Mouse (Mus musculus): ENCODE measurements around the gene Wdr34. TPM values are rescaled to one million over a fixed set of nuclear protein-coding genes. Genes with fewer than 3 reads are reported as not detected.

Gene Wdr34
- 9.6 and 10.9 TPM in 2 replicates for polyA plus RNA-seq (2012; rRNA removed; ENCODE audit: low replicate concordance)

DNA sequence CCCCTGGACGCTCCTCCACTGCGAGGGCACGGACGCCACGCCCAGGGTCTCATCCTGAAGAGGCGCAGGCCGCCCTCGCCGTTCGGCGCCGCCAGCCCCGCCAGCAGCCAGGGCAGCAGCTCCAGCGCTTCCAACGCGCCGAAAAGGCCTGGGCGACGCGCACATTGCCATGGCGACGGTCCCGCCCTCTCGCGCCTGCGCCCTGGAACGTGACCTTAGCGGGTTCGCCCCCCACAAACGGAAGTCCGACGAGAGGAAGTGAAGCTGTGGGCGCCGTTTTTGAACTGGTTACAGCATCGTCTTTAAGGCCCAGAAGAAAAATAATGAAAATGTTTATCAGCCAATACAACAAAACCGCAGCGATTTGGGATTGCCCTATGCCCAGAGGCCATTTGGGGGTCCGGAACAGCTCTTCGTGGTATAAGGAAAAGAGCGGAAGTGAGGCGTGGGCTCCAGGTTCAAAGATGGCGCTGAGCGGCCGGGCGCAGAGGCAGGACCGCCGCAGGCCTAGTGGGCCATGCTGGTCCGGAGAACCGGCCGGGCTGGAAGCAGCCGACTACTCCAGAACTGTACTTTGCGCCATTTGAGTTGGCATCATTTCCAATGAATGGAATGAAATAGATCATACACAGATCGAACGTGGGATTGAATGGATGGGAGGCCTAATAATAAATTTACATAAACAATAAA lies at the start of gene Wdr34:
Gene Wdr34 (minus strand): TSS at position 183 of the 690 bp plus-strand sequence.

DNA sequence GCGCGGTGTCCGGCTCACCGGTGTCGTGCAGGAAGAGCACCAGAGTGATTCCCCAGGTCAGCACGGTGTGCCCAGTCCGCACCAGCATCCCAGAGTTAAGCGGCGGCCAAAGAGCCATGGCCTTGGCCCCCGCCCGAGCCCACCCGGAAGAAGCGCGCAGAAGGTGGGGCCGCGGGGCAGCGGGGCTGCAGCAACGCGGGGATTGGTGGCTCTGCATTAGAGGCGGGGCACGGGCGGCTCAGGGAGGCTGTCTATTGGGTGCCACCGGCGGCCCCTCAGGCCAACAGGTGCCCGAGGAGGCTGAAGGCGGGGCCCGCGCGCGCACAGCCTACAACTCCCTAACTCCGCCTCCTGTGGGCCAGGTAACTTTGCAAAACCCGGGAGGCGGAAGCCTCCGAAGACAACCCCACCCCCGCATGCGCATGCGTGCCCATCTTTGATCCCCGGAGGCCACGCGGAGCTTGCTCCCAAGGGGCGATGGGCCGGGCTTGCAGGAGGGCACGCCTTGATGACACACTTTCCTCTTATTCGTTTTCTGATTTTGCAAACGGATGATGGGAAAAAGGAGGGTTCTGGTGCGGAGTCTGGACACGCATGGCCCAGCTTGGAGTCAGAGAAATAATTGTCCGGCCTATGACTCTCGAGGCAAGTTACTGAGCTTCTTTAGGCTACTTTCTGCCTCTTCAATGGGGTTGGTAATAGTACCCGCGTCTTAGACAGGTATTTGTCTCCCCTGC lies 45.0 kb upstream of the Wdr34 start, which contains the start of gene Zdhhc12:
Gene Zdhhc12 (minus strand): TSS at position 178 of the 737 bp plus-strand sequence.

DNA sequence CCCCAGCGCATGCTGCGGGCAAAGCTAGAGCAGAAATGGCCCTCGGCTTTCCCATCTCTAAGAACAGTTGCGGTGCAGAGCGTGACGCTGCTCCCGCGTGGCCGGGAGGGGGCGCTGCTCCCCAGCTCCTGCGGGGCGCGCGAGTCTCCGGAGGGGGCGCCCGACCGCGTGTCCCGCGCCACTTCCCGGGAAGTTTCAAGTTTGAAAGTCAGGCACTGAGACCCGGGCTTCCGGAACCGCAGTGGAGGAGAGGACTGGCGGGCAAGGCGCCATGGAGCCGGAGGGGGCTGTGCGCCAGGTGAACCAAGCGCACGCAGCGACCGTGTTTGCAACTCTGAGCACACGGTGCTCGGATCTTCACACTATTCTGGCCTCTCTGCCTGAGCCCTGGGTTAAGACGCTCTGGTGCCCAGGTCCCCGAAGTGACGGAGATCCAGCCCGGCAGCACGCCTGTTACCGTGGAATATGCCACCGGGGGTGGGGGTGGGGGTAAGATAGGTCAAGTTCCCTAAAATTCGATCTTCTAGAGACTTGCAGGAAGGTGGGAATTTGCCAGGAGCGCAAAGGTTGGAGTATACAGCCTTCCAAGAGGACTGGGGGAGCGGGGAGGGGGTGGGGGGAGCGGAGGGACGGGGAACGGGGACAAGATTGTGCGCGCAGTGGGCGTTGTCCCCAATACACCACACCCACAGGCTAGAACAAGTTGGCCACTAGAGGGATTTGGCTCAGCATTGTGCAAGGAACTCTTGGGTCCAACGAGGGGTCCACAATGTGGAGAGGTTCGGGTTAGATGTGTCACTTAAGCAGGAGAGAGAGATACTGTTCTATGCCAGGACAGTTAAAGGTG lies 29.0 kb upstream of the Wdr34 start, which contains the start of gene Pkn3:
Gene Pkn3 (plus strand): TSS at position 183 of the 847 bp plus-strand sequence.

DNA sequence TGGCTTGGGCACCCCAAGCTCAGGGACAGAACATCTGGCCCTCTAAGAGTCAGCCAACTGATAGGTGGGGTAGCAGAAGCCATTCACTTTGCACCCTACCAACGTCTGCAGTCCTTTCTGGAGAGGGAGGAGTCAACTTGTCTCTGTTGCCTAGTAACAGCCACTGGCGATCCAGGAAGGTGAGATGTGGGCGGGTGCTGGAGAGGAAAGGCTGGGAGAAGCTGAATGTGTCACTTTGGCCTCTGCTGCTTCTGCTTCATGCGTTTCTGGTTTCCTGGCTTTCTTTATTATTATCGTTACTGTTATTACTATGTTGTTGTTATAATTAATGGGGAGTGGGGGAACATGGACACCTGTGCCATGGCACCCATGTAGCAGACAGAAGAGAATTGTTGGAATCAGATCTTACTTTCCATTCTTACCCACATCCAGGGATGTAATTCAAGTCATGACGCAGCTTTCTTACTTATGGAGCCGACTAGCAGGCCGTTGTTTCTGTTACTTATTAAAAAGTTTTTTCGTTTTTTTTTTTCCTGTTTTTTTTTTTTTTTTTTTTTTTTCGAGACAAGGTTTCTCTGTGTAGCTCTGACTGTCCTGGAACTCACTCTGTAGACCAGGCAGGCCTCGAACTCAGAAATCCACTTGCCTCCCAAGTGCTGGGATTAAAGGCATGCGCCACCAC lies 8.7 kb upstream of the Wdr34 start, which contains the start of gene Set:
Gene Set (plus strand): TSS at position 156 of the 682 bp plus-strand sequence.

Other genes starting within 250 kb of the Wdr34 start
- gene Slc27a4, start 246.2 kb downstream of the Wdr34 start, polyA plus RNA-seq (2012; rRNA removed; ENCODE audit: low replicate concordance), result 251 and 1,003 TPM in 2 replicates
- gene Urm1, start 228.8 kb downstream of the Wdr34 start, polyA plus RNA-seq (2012; rRNA removed; ENCODE audit: low replicate concordance), result 51.0 and 51.8 TPM in 2 replicates
- gene Cercam, start 179.7 kb downstream of the Wdr34 start, polyA plus RNA-seq (2012; rRNA removed; ENCODE audit: low replicate concordance), result 3.5 and 5.8 TPM in 2 replicates
- gene Odf2, start 159.7 kb downstream of the Wdr34 start, polyA plus RNA-seq (2012; rRNA removed; ENCODE audit: low replicate concordance), result 9.2 and 13.0 TPM in 2 replicates
- 5.0 and 6.3 TPM in 2 replicates for gene Gle1, start 113.5 kb downstream of the Wdr34 start, polyA plus RNA-seq (2012; rRNA removed; ENCODE audit: low replicate concordance)
- 69.7 and 87.6 TPM in 2 replicates for gene Sptan1, start 83.3 kb downstream of the Wdr34 start, polyA plus RNA-seq (2012; rRNA removed; ENCODE audit: low replicate concordance)
- gene Set, start 8.5 kb upstream of the Wdr34 start, polyA plus RNA-seq (2012; rRNA removed; ENCODE audit: low replicate concordance), result 38.4 and 44.9 TPM in 2 replicates
- gene Pkn3, start 28.8 kb upstream of the Wdr34 start, polyA plus RNA-seq (2012; rRNA removed; ENCODE audit: low replicate concordance), result 7.9 and 10.0 TPM in 2 replicates
- 92.1 and 211 TPM in 2 replicates for gene Zdhhc12, start 44.8 kb upstream of the Wdr34 start, polyA plus RNA-seq (2012; rRNA removed; ENCODE audit: low replicate concordance)
- 37.7 and 41.5 TPM in 2 replicates for gene Zer1, start 75.7 kb upstream of the Wdr34 start, polyA plus RNA-seq (2012; rRNA removed; ENCODE audit: low replicate concordance)
- gene Tbc1d13, start 84.9 kb upstream of the Wdr34 start, polyA plus RNA-seq (2012; rRNA removed; ENCODE audit: low replicate concordance), result 75.7 and 94.3 TPM in 2 replicates
- 88.4 and 254 TPM in 2 replicates for gene Endog, start 122.6 kb upstream of the Wdr34 start, polyA plus RNA-seq (2012; rRNA removed; ENCODE audit: low replicate concordance)
- gene Spout1, start 129.6 kb upstream of the Wdr34 start, polyA plus RNA-seq (2012; rRNA removed; ENCODE audit: low replicate concordance), result 19.1 and 20.7 TPM in 2 replicates
- gene Kyat1, start 157.0 kb upstream of the Wdr34 start, polyA plus RNA-seq (2012; rRNA removed; ENCODE audit: low replicate concordance), result 33.7 and 56.0 TPM in 2 replicates
- 15.3 and 19.6 TPM in 2 replicates for gene Lrrc8a, start 188.8 kb upstream of the Wdr34 start, polyA plus RNA-seq (2012; rRNA removed; ENCODE audit: low replicate concordance)
- 2.6 and 3.4 TPM in 2 replicates for gene Gm28035, start 191.7 kb upstream of the Wdr34 start, polyA plus RNA-seq (2012; rRNA removed; ENCODE audit: low replicate concordance)
- 4.4 and 5.9 TPM in 2 replicates for gene Phyhd1, start 217.3 kb upstream of the Wdr34 start, polyA plus RNA-seq (2012; rRNA removed; ENCODE audit: low replicate concordance)
- not detected in 2 replicates for gene Gm28038, start 232.2 kb upstream of the Wdr34 start, polyA plus RNA-seq (2012; rRNA removed; ENCODE audit: low replicate concordance)
- 14.6 and 20.2 TPM in 2 replicates for gene Dolk, start 237.5 kb upstream of the Wdr34 start, polyA plus RNA-seq (2012; rRNA removed; ENCODE audit: low replicate concordance)
- 27.0 and 29.2 TPM in 2 replicates for gene Nup188, start 237.5 kb upstream of the Wdr34 start, polyA plus RNA-seq (2012; rRNA removed; ENCODE audit: low replicate concordance)